Mouse (Mus musculus) MEL (cell line): Measurements from ENCODE around the gene Cilp.

Experiments
- CTCF ChIP-seq, 3 experiments: IDR thresholded peaks in 2 of 3; conservative IDR thresholded peaks in 1 of 3; 2 replicates each; pipeline ENCODE4 v1.5.1; 2011 to 2012; ENCODE audit warnings: low read length in 3 of 3, low read depth in 2 of 3, mild to moderate bottlenecking in 2 of 3, improper control_type of control experiment in 1 of 3, inconsistent platforms in 1 of 3, mixed read lengths in 1 of 3, moderate library complexity in 1 of 3; ENCODE audit not compliant: control insufficient read depth in 1 of 3, insufficient read depth in 1 of 3, poor library complexity in 1 of 3, severe bottlenecking in 1 of 3
- NELFE ChIP-seq: IDR thresholded peaks from 2 replicates; pipeline ENCODE4 v1.6.1; 2011; ENCODE audit warnings: low read depth, low read length, improper control_type of control experiment
- SIN3A ChIP-seq: IDR thresholded peaks from 2 replicates; pipeline ENCODE4 v1.6.1; 2012; ENCODE audit warnings: low read length, improper control_type of control experiment, inconsistent platforms
- TAL1 ChIP-seq: IDR thresholded peaks from 2 replicates; pipeline ENCODE4 v1.6.1; 2012; ENCODE audit warnings: mild to moderate bottlenecking, inconsistent platforms, low read length, moderate library complexity, mixed read lengths
- TCF12 ChIP-seq: IDR thresholded peaks from 2 replicates; pipeline ENCODE4 v1.6.1; 2014; ENCODE audit warnings: low read depth, mild to moderate bottlenecking, inconsistent platforms, low read length, improper control_type of control experiment, moderate library complexity

DNA sequence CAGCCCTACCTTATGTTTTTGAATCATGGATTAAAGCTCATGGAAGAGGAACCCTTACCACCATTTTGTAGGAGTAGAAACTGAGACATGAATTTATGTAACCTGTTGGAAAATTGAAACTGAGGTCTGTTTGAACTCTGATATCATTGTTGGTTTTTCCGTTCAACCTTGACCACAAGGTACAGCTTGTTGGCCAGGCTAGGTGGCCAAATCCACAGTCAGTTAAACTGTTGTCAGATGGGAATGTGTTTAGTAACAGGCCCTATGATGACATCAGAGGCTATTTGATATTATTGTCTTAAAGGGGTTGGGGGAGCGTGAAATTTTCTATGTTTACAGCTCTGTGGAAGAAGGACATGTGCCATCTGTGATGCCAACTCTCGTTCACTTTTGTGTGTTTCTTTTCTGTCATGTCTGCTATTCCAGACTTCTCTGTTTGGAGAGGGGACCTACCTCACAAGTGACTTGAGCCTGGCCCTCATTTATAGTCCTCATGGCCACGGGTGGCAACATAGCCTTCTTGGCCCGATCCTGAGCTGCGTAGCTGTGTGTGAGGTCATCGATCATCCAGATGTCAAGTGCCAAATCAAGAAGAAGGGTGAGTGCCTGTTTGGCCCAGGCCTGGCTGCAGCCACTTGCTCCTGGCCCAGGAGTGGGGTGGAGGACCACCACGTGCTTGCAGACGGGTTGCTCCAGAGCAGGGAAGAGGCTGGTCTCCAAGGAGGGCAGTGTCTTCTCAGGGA, 31.6 kb upstream of the Cilp start:
- TF ChIP-seq TAL1 (no peak), TCF12 (no peak), CTCF (IDR thresholded peaks at IDR 0.05 in 2 of 3, conservative IDR thresholded peaks at IDR 0.05 in 1 of 3; ENCODE audit: control insufficient read depth in 1 of 3, insufficient read depth in 1 of 3, low read depth in 2 of 3, low read length in 3 of 3, poor library complexity in 1 of 3, severe bottlenecking in 1 of 3) (no peak), NELFE (no peak), SIN3A (no peak)
